Mouse (Mus musculus) lung, adult 2 months (tissue): Measurements from ENCODE around the gene Tmem255b. TPM values are rescaled to one million over a fixed set of nuclear protein-coding genes. Genes with fewer than 3 reads are reported as not detected.

Source experiments
- DNase-seq: peaks from one replicate; pipeline ENCODE4 v3.0.0; 2022
- H3K4me1 ChIP-seq: fragments of 200-500 bp; 2 replicates; pipeline ENCODE4 v1.6.1; 2011; ENCODE audit warnings: low read length; ENCODE audit not compliant: control insufficient read depth, insufficient read depth
- H3K4me3 ChIP-seq: fragments of 200-500 bp; replicated peaks from 2 replicates; pipeline ENCODE3; 2011; ENCODE audit warnings: low read depth, mild to moderate bottlenecking, control low read depth, low read length; ENCODE audit errors: extremely low read depth
- CTCF ChIP-seq: fragments of 200-500 bp; IDR thresholded peaks from 2 replicates; pipeline ENCODE4 v1.5.1; 2011; ENCODE audit warnings: mild to moderate bottlenecking, low read length, control low read depth; ENCODE audit not compliant: insufficient read depth
- POLR2A ChIP-seq: fragments of 200-500 bp; IDR thresholded peaks from 2 replicates; pipeline ENCODE4 v1.6.1; 2011; ENCODE audit warnings: low read depth, mild to moderate bottlenecking, control low read depth, low read length, borderline replicate concordance; ENCODE audit errors: extremely low read depth
- WGBS: fragments of 180-500 bp; shearing (Covaris S2); methylation state at CpG from one replicate; pipeline ENCODE4 v1.1.7; 2018; 5-methylcytosine and 5-hydroxymethylcytosine counted together
- polyA plus RNA-seq: library from polyadenylated mRNA; depleted of rRNA; stranded (reverse); fragments of >200 nt; gene quantifications from 2 replicates; pipeline ENCODE4 v1.2.3, GENCODE M21; 2012

Tmem255b gene
- polyA plus RNA-seq, 1 experiment = 7.3 TPM

GRCm38 (mm10) chr8:13489986-13490910, 55.3 kb downstream of the Tmem255b start:
- TF ChIP-seq CTCF (no peak), POLR2A (no peak)
- Histone ChIP-seq H3K4me3 (no peak overlapping the region), H3K4me1 (peaks cover 26% of the 10 kb centered on the region)
- DNase-seq = no peak
- 18% methylated on average over 13 of the region's 13 CpGs for WGBS

GRCm38 (mm10) chr8:13491491-13492010, 56.6 kb downstream of the Tmem255b start:
- no peak for TF ChIP-seq CTCF
- no peak for TF ChIP-seq POLR2A
- Histone ChIP-seq H3K4me3 (no peak overlapping the region), H3K4me1 (peaks cover 26% of the 10 kb centered on the region)
- WGBS = 86% methylated on average over 14 of the region's 14 CpGs
- DNase-seq = no peak

- H3K4me3 ChIP-seq = peak overlapping the region; percentile 70
- peak; percentile 60 for DNase-seq
These were observed 57.4 kb downstream of the Tmem255b start for GRCm38 (mm10) chr8:13492198-13492995.

GRCm38 (mm10) chr8:13493011-13493410, 58.0 kb downstream of the Tmem255b start:
- WGBS = 34% methylated on average over 11 of the region's 11 CpGs
- peak overlapping the region; percentile 70 for H3K4me3 ChIP-seq
- no peak for DNase-seq
- peaks cover 26% of the 10 kb centered on the region for H3K4me1 ChIP-seq
- TF ChIP-seq POLR2A = no peak

More at GRCm38 (mm10) chr8:13492198-13492995, 57.4 kb downstream of the Tmem255b start:
- no peak for TF ChIP-seq POLR2A
- TF ChIP-seq CTCF = no peak
- peaks cover 26% of the 10 kb centered on the region for H3K4me1 ChIP-seq
- WGBS = 32% methylated on average over 9 of the region's 9 CpGs

- TF ChIP-seq POLR2A (peak; percentile 83; the same call in 1 of the 2 replicates), CTCF (no peak)
- H3K4me1 ChIP-seq = peaks cover 21% of the 10 kb centered on the region
- peak within 1 kb of the TSS; percentile 70 for H3K4me3 ChIP-seq
- peak; percentile 62 for DNase-seq
- 3% methylated on average over 61 of the region's 64 CpGs for WGBS
These were observed 59.1 kb downstream of the Tmem255b start, which contains the start of gene Gas6 for GRCm38 (mm10) chr8:13493858-13494631. TSS of gene Gas6 (minus strand) at chr8:13494490.

- 84% methylated on average over 3 of the region's 3 CpGs for WGBS
- no peak for TF ChIP-seq POLR2A
- TF ChIP-seq CTCF = no peak
- Histone ChIP-seq H3K4me3 (no peak overlapping the region), H3K4me1 (no peaks in the 10 kb centered on the region)
- no peak for DNase-seq
These were observed 66.2 kb downstream of the Tmem255b start for GRCm38 (mm10) chr8:13501221-13501620.

GRCm38 (mm10) chr8:13503936-13504606, 69.1 kb downstream of the Tmem255b start:
- WGBS = 53% methylated on average over 8 of the region's 8 CpGs
- H3K4me3 ChIP-seq = no peak overlapping the region
- H3K4me1 ChIP-seq = peaks cover 8% of the 10 kb centered on the region
- TF ChIP-seq CTCF = no peak
- TF ChIP-seq POLR2A = no peak
- DNase-seq = no peak

GRCm38 (mm10) chr8:13504894-13505674, 70.1 kb downstream of the Tmem255b start:
- Histone ChIP-seq H3K4me1 (peaks cover 8% of the 10 kb centered on the region), H3K4me3 (no peak overlapping the region)
- no peak for DNase-seq
- TF ChIP-seq POLR2A = no peak
- no peak for TF ChIP-seq CTCF
